Mouse (Mus musculus): Measurements from ENCODE around the gene Bcl2l1. TPM values are rescaled to one million over a fixed set of nuclear protein-coding genes. Genes with fewer than 3 reads are reported as not detected.

The Bcl2l1 gene
- polyA plus RNA-seq (2017; shearing (Covaris generic)) = 12.0 TPM

DNA sequence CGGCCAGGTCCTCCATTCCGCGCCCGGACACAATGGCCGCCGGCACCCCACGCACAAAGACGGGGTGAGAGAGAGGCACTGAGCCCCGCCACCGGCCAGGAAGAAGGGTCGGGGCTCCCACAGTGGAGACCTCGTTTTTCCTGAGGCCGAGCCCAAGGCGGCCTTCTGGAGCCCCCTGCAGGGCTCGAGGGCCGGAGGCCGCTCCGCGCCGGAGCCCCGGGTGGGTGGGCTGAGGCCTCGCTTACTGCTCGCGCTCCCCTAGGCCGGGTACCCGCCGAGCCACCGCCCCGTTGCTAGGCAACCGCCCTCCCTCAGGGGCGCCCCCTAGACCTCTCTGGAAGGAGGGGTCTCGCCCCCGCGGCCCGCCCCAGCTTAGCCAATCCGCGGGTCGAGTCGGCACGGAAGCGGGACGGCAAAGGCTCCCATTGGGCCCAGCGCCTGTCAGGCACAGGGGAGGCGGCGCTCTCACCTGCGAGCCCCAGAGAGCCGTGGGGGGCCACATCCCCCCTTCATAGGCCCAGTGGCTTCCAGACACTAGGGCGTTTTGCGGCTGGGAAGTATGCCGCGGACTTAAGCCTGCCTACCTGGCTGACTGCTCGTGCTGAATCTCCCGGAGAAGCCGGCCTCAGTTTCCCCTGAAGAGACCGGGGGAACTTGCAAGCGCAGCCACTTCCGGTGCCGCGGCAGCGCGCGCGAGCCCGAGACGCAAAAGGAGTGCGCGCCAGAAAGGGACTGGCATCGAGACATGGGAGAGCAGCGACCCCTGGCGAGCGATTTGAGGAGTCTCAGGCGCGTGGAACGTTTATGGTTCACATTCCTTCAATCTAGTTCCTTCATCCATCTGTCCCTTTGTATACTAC lies at the start of gene Bcl2l1:
Gene Bcl2l1, minus strand, starts transcription at position 710 of the 860 bp plus-strand sequence.

DNA sequence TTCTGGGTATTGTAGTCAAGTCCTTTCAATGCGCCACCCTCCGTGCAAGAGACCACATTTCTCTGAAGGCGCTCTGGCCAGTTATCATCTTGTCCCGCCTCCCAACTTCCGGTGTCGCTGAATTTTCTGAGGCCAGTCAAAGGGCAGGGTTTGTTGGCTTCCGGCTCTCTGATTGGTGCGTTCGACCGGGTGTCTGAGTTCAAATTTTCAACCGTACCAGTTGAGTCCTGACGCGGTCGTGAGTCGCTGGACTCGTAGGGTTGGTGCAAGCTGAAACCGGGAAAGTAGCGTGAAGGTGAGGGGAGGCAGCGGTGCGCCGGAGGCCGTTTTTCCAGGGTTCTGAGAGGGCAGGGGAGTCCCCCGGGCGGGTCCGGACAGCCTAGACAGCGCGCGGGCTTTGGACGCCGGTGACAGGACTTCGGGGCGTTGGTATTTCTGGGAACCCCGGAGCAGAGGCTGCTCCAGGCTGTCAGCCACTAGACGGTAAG lies 16.3 kb upstream of the Bcl2l1 start, which contains the start of gene Tpx2:
Gene Tpx2, plus strand, starts transcription at position 150 of the 488 bp plus-strand sequence.

DNA sequence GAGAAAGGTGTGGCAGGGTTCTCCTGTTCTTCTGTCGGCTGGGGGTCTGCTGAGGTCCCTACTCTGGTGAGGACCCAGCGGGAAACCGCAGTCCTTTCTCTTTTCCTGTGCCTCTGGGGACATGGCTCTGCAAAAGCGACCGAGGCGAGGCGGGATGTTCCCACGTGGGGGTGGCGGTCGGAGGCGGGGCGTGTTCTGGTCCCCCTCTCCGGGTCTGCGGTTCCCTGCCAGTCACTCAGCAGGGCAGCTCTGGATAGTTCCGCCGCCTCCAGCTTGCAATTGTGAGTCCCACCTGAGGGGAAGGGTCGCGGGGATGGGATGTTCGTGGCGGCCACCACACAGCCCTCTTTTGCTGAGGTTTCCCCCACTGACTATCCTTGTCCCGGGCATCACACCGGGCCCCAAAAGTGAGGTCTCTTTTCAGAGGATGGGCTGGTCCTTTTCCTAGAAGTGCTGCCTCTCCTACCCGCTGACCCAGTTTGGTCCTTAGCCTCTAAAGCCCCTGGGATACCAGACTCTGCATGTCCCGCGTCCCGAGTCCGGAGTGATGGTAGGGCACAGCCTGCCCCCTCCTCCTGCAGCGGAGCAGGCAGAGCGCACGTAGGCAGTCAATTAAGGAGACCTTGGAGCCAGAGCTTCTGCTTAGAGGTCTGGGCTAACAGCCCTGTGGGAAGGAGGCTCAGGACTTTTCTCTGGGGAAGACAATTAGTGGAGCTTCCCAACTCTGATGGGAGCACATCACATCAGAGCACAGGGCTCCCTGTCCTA lies 77.4 kb downstream of the Bcl2l1 start, which contains the start of gene Cox4i2:
Gene Cox4i2, plus strand, starts transcription at position 230 of the 768 bp plus-strand sequence.

DNA sequence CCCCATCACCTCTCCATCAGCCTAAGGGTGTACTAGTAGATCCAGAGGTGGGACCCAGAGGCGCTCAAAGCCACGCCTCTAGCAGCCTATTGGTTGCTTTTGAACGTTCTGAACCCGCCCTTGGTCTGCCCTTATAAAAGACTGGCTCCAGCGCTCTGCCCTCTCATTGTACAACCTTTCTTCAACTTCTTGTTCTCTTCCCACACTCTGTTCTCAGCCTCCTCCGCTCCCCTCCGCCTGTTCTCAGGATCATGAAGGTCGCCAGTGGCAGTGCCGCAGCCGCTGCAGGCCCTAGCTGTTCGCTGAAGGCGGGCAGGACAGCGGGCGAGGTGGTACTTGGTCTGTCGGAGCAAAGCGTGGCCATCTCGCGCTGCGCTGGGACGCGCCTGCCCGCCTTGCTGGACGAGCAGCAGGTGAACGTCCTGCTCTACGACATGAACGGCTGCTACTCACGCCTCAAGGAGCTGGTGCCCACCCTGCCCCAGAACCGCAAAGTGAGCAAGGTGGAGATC lies 95.4 kb downstream of the Bcl2l1 start, which contains the start of gene Id1:
Gene Id1, plus strand, starts transcription at position 162 of the 512 bp plus-strand sequence.

Other genes starting within 250 kb of the Bcl2l1 start
- not detected for gene Defb45, start 232.3 kb downstream of the Bcl2l1 start, polyA plus RNA-seq (2017; shearing (Covaris generic))
- not detected for gene Defb36, start 227.4 kb downstream of the Bcl2l1 start, polyA plus RNA-seq (2017; shearing (Covaris generic))
- not detected for gene Defb25, start 208.7 kb downstream of the Bcl2l1 start, polyA plus RNA-seq (2017; shearing (Covaris generic))
- not detected for gene Rem1, start 204.8 kb downstream of the Bcl2l1 start, polyA plus RNA-seq (2017; shearing (Covaris generic))
- 176 TPM for gene H13, start 162.3 kb downstream of the Bcl2l1 start, polyA plus RNA-seq (2017; shearing (Covaris generic))
- 5.4 TPM for gene Mcts2, start 144.7 kb downstream of the Bcl2l1 start, polyA plus RNA-seq (2017; shearing (Covaris generic))
- gene Id1, start 95.5 kb downstream of the Bcl2l1 start, polyA plus RNA-seq (2017; shearing (Covaris generic)) = not detected
- not detected for gene Cox4i2, start 77.6 kb downstream of the Bcl2l1 start, polyA plus RNA-seq (2017; shearing (Covaris generic))
- gene Tpx2, start 16.2 kb upstream of the Bcl2l1 start, polyA plus RNA-seq (2017; shearing (Covaris generic)) = 0.85 TPM
- not detected for gene Mylk2, start 79.6 kb upstream of the Bcl2l1 start, polyA plus RNA-seq (2017; shearing (Covaris generic))
- gene Foxs1, start 101.5 kb upstream of the Bcl2l1 start, polyA plus RNA-seq (2017; shearing (Covaris generic)) = not detected
- gene Dusp15, start 120.0 kb upstream of the Bcl2l1 start, polyA plus RNA-seq (2017; shearing (Covaris generic)) = not detected
- gene Ttll9, start 130.8 kb upstream of the Bcl2l1 start, polyA plus RNA-seq (2017; shearing (Covaris generic)) = not detected
- 90.4 TPM for gene Pdrg1, start 183.7 kb upstream of the Bcl2l1 start, polyA plus RNA-seq (2017; shearing (Covaris generic))
- not detected for gene Xkr7, start 200.1 kb upstream of the Bcl2l1 start, polyA plus RNA-seq (2017; shearing (Covaris generic))
- gene Ccm2l, start 234.2 kb upstream of the Bcl2l1 start, polyA plus RNA-seq (2017; shearing (Covaris generic)) = not detected